Mouse (Mus musculus) urinary bladder, adult 18-20 months (tissue): ENCODE measurements at regions not wholly inside any gene's neighbourhood (a gene's known extent, or its start where the extent isn't known, plus 50 kb on each side); places are given as distances from the start of the nearest gene placed in this dataset.

Source experiments
- DNase-seq, 2 experiments: peaks; one replicate each; pipeline ENCODE4 v3.0.0; 2022; ENCODE audit warnings: low spot score in 2 of 2, mixed read lengths in 2 of 2

GRCm38 (mm10) chr13:53055697-53056096, 74.8 kb upstream of the Nfil3 start:
- no peak for DNase-seq

GRCm38 (mm10) chr13:53053211-53053610, 72.3 kb upstream of the Nfil3 start:
- no peak for DNase-seq

- DNase-seq, result no peak
Observed at GRCm38 (mm10) chr13:53052806-53053205, 71.9 kb upstream of the Nfil3 start.

- DNase-seq, result no peak
Observed at GRCm38 (mm10) chr13:53052188-53052587, 71.3 kb upstream of the Nfil3 start.

- no peak for DNase-seq
Observed at GRCm38 (mm10) chr13:53051386-53051785, 70.5 kb upstream of the Nfil3 start.

- DNase-seq, result peak; percentile 29 to 66
Observed at GRCm38 (mm10) chr13:53049176-53049575, 68.3 kb upstream of the Nfil3 start.

- peak in 1 of 2 experiments; percentile 7 for DNase-seq
Observed at GRCm38 (mm10) chr13:53033189-53033943, 52.5 kb upstream of the Nfil3 start.
